Mouse (Mus musculus) E14TG2a.4 (cell line): Measurements from ENCODE around the gene Col2a1.

Source experiments
- H3K27me3 ChIP-seq: 2 replicates; pipeline ENCODE4 v1.6.1; 2014; ENCODE audit warnings: low read length, control low read depth; ENCODE audit not compliant: insufficient read depth
- H3K36me3 ChIP-seq: 2 replicates; pipeline ENCODE4 v1.6.1; 2014; ENCODE audit warnings: low read length, control low read depth; ENCODE audit not compliant: insufficient read depth
- H3K4me1 ChIP-seq: replicated peaks from 2 replicates; pipeline ENCODE4 v1.6.1; 2014; ENCODE audit warnings: low read depth, low read length, control low read depth
- H3K4me3 ChIP-seq: replicated peaks from 2 replicates; pipeline ENCODE4 v1.5.1; 2014; ENCODE audit warnings: mild to moderate bottlenecking, low read length
- H3K9me3 ChIP-seq: 2 replicates; pipeline ENCODE4 v1.6.1; 2014; ENCODE audit warnings: low read length, control low read depth
- CTCF ChIP-seq: conservative IDR thresholded peaks from 2 replicates; pipeline ENCODE4 v1.5.1; 2014; ENCODE audit warnings: low read length
- NANOG ChIP-seq: IDR thresholded peaks from 2 replicates; pipeline ENCODE4 v1.6.1; 2014; ENCODE audit warnings: borderline replicate concordance, low read length, mixed read lengths
- POU5F1 ChIP-seq: IDR thresholded peaks from 2 replicates; pipeline ENCODE4 v1.6.1; 2014; ENCODE audit warnings: low read length, borderline replicate concordance

The Col2a1 gene

GRCm38 (mm10) chr15:97981560-97981959, 22.9 kb downstream of the Col2a1 start:
- Histone ChIP-seq H3K4me3 (no peak overlapping the region), H3K36me3 (peaks cover 65% of the 10 kb centered on the region), H3K27me3 (peaks cover 6% of the 10 kb centered on the region), H3K9me3 (peaks cover 7% of the 10 kb centered on the region), H3K4me1 (peaks cover 38% of the 10 kb centered on the region)
- TF ChIP-seq CTCF (no peak), NANOG (no peak), POU5F1 (no peak)

- H3K4me3 ChIP-seq, result no peak overlapping the region
- H3K9me3 ChIP-seq, result no peaks in the 10 kb centered on the region
- peaks cover 15% of the 10 kb centered on the region for H3K36me3 ChIP-seq
- TF ChIP-seq NANOG (no peak), CTCF (no peak), POU5F1 (no peak)
- no peaks in the 10 kb centered on the region for H3K27me3 ChIP-seq
- H3K4me1 ChIP-seq, result peaks cover 67% of the 10 kb centered on the region
These were observed 31.1 kb downstream of the Col2a1 start for GRCm38 (mm10) chr15:97973248-97974005.

- Histone ChIP-seq H3K36me3 (peaks cover 17% of the 10 kb centered on the region), H3K9me3 (no peaks in the 10 kb centered on the region), H3K27me3 (no peaks in the 10 kb centered on the region), H3K4me3 (no peak overlapping the region), H3K4me1 (peaks cover 62% of the 10 kb centered on the region)
- TF ChIP-seq CTCF (no peak), NANOG (no peak), POU5F1 (no peak)
These were observed 31.9 kb downstream of the Col2a1 start for GRCm38 (mm10) chr15:97972580-97972979.

- Histone ChIP-seq H3K4me1 (peaks cover 57% of the 10 kb centered on the region), H3K36me3 (peaks cover 5% of the 10 kb centered on the region; the same call in 1 of the 2 replicates), H3K27me3 (no peaks in the 10 kb centered on the region), H3K4me3 (no peak overlapping the region), H3K9me3 (no peaks in the 10 kb centered on the region)
- TF ChIP-seq CTCF (peak; percentile 75), NANOG (no peak)
These were observed 34.2 kb downstream of the Col2a1 start for GRCm38 (mm10) chr15:97970299-97970698.

- no peak for TF ChIP-seq CTCF
- TF ChIP-seq POU5F1, result no peak
- no peak for TF ChIP-seq NANOG
- H3K27me3 ChIP-seq, result no peaks in the 10 kb centered on the region
- no peaks in the 10 kb centered on the region for H3K9me3 ChIP-seq
- H3K4me1 ChIP-seq, result peaks cover 29% of the 10 kb centered on the region
- H3K36me3 ChIP-seq, result peaks cover 5% of the 10 kb centered on the region; the same call in 1 of the 2 replicates
- no peak overlapping the region for H3K4me3 ChIP-seq
These were observed 39.0 kb downstream of the Col2a1 start for GRCm38 (mm10) chr15:97965311-97966045.

GRCm38 (mm10) chr15:97964836-97965187, 39.7 kb downstream of the Col2a1 start:
- peaks cover 5% of the 10 kb centered on the region; the same call in 1 of the 2 replicates for H3K36me3 ChIP-seq
- no peaks in the 10 kb centered on the region for H3K9me3 ChIP-seq
- peak overlapping the region; percentile 79 for H3K4me3 ChIP-seq
- TF ChIP-seq CTCF (no peak), POU5F1 (no peak), NANOG (no peak)
- peaks cover 22% of the 10 kb centered on the region for H3K4me1 ChIP-seq
- no peaks in the 10 kb centered on the region for H3K27me3 ChIP-seq

GRCm38 (mm10) chr15:97963989-97964835, 40.3 kb downstream of the Col2a1 start, which contains the start of gene Tmem106c:
Tmem106c (plus strand) TSS chr15:97964200.
- H3K4me3 ChIP-seq, result peak within 1 kb of the TSS; percentile 79
- no peak for TF ChIP-seq POU5F1
- TF ChIP-seq CTCF, result peak; percentile 44
- no peak for TF ChIP-seq NANOG
- no peaks in the 10 kb centered on the region for H3K27me3 ChIP-seq
- H3K36me3 ChIP-seq, result peaks cover 5% of the 10 kb centered on the region; the same call in 1 of the 2 replicates
- peaks cover 18% of the 10 kb centered on the region for H3K4me1 ChIP-seq
- H3K9me3 ChIP-seq, result no peaks in the 10 kb centered on the region
